Mouse (Mus musculus) hindbrain, embryonic 11.5 days (tissue): ENCODE data around the gene Spsb4. TPM values are rescaled to one million over a fixed set of nuclear protein-coding genes. Genes with fewer than 3 reads are reported as not detected.

Source experiments
- ATAC-seq: fragments of 200-750 bp; cut with Nextera tagmentation; 2 replicates; pipeline ENCODE4 v1.8.0; 2017; ENCODE audit warnings: mild to moderate bottlenecking, moderate TSS enrichment, moderate library complexity; ENCODE audit not compliant: low FRiP score
- DNase-seq: peaks from one replicate; pipeline ENCODE4 v3.0.0-alpha.2; 2015; ENCODE audit warnings: low spot score
- H3K27ac ChIP-seq: fragments of 300-500 bp; sonication (generic); 2 replicates; pipeline ENCODE4 v1.5.1; 2014; ENCODE audit warnings: mild to moderate bottlenecking, low read depth, low read length
- H3K27me3 ChIP-seq: fragments of 300-500 bp; sonication (generic); 2 replicates; pipeline ENCODE4 v1.6.1; 2014; ENCODE audit warnings: mild to moderate bottlenecking, low read length, moderate library complexity, mixed read lengths; ENCODE audit not compliant: control insufficient read depth, insufficient read depth
- H3K36me3 ChIP-seq: fragments of 300-500 bp; sonication (generic); 2 replicates; pipeline ENCODE4 v1.6.1; 2014; ENCODE audit warnings: mild to moderate bottlenecking, low read length, moderate library complexity, mixed read lengths; ENCODE audit not compliant: control insufficient read depth, insufficient read depth
- H3K4me1 ChIP-seq: fragments of 300-500 bp; sonication (generic); replicated peaks from 2 replicates; pipeline ENCODE4 v1.6.1; 2014; ENCODE audit warnings: low read length, mixed read lengths; ENCODE audit not compliant: control insufficient read depth, insufficient read depth
- H3K4me2 ChIP-seq: fragments of 300-500 bp; sonication (generic); replicated peaks from 2 replicates; pipeline ENCODE4 v1.6.1; 2014; ENCODE audit warnings: mild to moderate bottlenecking, low read depth, low read length
- H3K4me3 ChIP-seq: fragments of 300-500 bp; sonication (generic); 2 replicates; pipeline ENCODE4 v1.5.1; 2014; ENCODE audit warnings: low read depth, low read length
- H3K9ac ChIP-seq: fragments of 300-500 bp; sonication (generic); 2 replicates; pipeline ENCODE4 v1.6.1; 2014; ENCODE audit warnings: low read depth, low read length
- H3K9me3 ChIP-seq: fragments of 300-500 bp; sonication (generic); 2 replicates; pipeline ENCODE4 v1.6.1; 2016; ENCODE audit warnings: low read length; ENCODE audit not compliant: control insufficient read depth
- WGBS: fragments of 180-500 bp; shearing (Covaris S2); extraction: QIAGEN DNeasy Blood & Tissue Kit; methylation state at CpG from one replicate; pipeline ENCODE4 v1.1.7; 2014; 5-methylcytosine and 5-hydroxymethylcytosine counted together
- polyA plus RNA-seq: library from polyadenylated mRNA; unstranded; fragments of >200 nt; fragmentation: Nextera tagmentation; extraction: Ambion mirVana; gene quantifications from 2 replicates; pipeline ENCODE4 v1.2.1, GENCODE M21; 2014

Gene Spsb4
- polyA plus RNA-seq, 1 experiment from 2014 or later: 85.4 TPM

- no peak overlapping the region for H3K9ac ChIP-seq
- WGBS: 79% methylated on average over 8 of the region's 8 CpGs
- no peak for DNase-seq
- no peak for ATAC-seq
- H3K9me3 ChIP-seq: no peaks in the 10 kb centered on the region
- H3K4me3 ChIP-seq: no peak overlapping the region
- no peaks in the 10 kb centered on the region for H3K36me3 ChIP-seq
- H3K27ac ChIP-seq: peak overlapping the region; percentile 67; the same call in 1 of the 2 replicates
- no peaks in the 10 kb centered on the region for H3K27me3 ChIP-seq
- H3K4me1 ChIP-seq: peaks cover 6% of the 10 kb centered on the region
- no peak overlapping the region for H3K4me2 ChIP-seq
Measured at GRCm38 (mm10) chr9:97020152-97020551, 1.5 kb upstream of the Spsb4 start.

- peaks cover 9% of the 10 kb centered on the region for H3K4me1 ChIP-seq
- peak overlapping the region; percentile 67 for H3K27ac ChIP-seq
- DNase-seq: no peak
- 87% methylated on average over 2 of the region's 2 CpGs for WGBS
- 0 out of 2 replicates have a peak overlapping the region, but pooled peaks have one; percentile 85 for H3K4me2 ChIP-seq
- H3K9me3 ChIP-seq: no peaks in the 10 kb centered on the region
- no peaks in the 10 kb centered on the region for H3K36me3 ChIP-seq
- no peak for ATAC-seq
- H3K4me3 ChIP-seq: no peak overlapping the region
- H3K27me3 ChIP-seq: no peaks in the 10 kb centered on the region
- no peak overlapping the region for H3K9ac ChIP-seq
Measured at GRCm38 (mm10) chr9:97019686-97020085, 1.0 kb upstream of the Spsb4 start.

- Histone ChIP-seq H3K9ac (peak overlapping the region; percentile 97), H3K9me3 (no peaks in the 10 kb centered on the region), H3K4me2 (peak overlapping the region; percentile 85), H3K4me1 (peaks cover 11% of the 10 kb centered on the region), H3K36me3 (no peaks in the 10 kb centered on the region), H3K4me3 (peak overlapping the region; percentile 79), H3K27ac (peak overlapping the region; percentile 100), H3K27me3 (no peaks in the 10 kb centered on the region)
- DNase-seq (no peak), ATAC-seq (peak; percentile 74)
- 1% methylated on average over 11 of the region's 11 CpGs for WGBS
Measured at GRCm38 (mm10) chr9:97019231-97019630, 588 bp upstream of the Spsb4 start.

GRCm38 (mm10) chr9:97017811-97018641 is 617 bp downstream of the Spsb4 start:
- H3K4me1 ChIP-seq: peaks cover 18% of the 10 kb centered on the region
- under 1% methylated on average over 61 of the region's 62 CpGs for WGBS
- peak overlapping the region; percentile 97 for H3K9ac ChIP-seq
- peak overlapping the region; percentile 100 for H3K27ac ChIP-seq
- H3K4me3 ChIP-seq: peak overlapping the region; percentile 79
- no peaks in the 10 kb centered on the region for H3K9me3 ChIP-seq
- peak; percentile 85 for DNase-seq
- no peaks in the 10 kb centered on the region for H3K27me3 ChIP-seq
- peak; percentile 42 for ATAC-seq
- peak overlapping the region; percentile 85 for H3K4me2 ChIP-seq
- no peaks in the 10 kb centered on the region for H3K36me3 ChIP-seq

- under 1% methylated on average over 34 of the region's 34 CpGs for WGBS
- DNase-seq (peak; percentile 71), ATAC-seq (no peak)
- H3K36me3 ChIP-seq: no peaks in the 10 kb centered on the region
- H3K9me3 ChIP-seq: no peaks in the 10 kb centered on the region
- no peaks in the 10 kb centered on the region for H3K27me3 ChIP-seq
- H3K4me1 ChIP-seq: peaks cover 25% of the 10 kb centered on the region
- peak overlapping the region; percentile 79 for H3K4me3 ChIP-seq
- peak overlapping the region; percentile 97 for H3K9ac ChIP-seq
- peak overlapping the region; percentile 85 for H3K4me2 ChIP-seq
- peak overlapping the region; percentile 100 for H3K27ac ChIP-seq
Measured at GRCm38 (mm10) chr9:97017121-97017810, 1.4 kb downstream of the Spsb4 start.

GRCm38 (mm10) chr9:97015751-97016150 is 2.9 kb downstream of the Spsb4 start:
- peak; percentile 68 for DNase-seq
- H3K9ac ChIP-seq: peak overlapping the region; percentile 97; the same call in 1 of the 2 replicates
- no peaks in the 10 kb centered on the region for H3K27me3 ChIP-seq
- WGBS: 2% methylated on average over 6 of the region's 6 CpGs
- no peaks in the 10 kb centered on the region for H3K36me3 ChIP-seq
- H3K27ac ChIP-seq: peak overlapping the region; percentile 89
- H3K4me3 ChIP-seq: peak overlapping the region; percentile 79
- H3K4me2 ChIP-seq: peak overlapping the region; percentile 85
- no peak for ATAC-seq
- no peaks in the 10 kb centered on the region for H3K9me3 ChIP-seq
- peaks cover 32% of the 10 kb centered on the region for H3K4me1 ChIP-seq

- no peak overlapping the region for H3K4me3 ChIP-seq
- H3K27me3 ChIP-seq: no peaks in the 10 kb centered on the region
- 66% methylated on average over 9 of the region's 9 CpGs for WGBS
- DNase-seq (no peak), ATAC-seq (no peak)
- H3K27ac ChIP-seq: peak overlapping the region; percentile 70
- peak overlapping the region; percentile 8 for H3K4me2 ChIP-seq
- H3K9me3 ChIP-seq: no peaks in the 10 kb centered on the region
- peaks cover 26% of the 10 kb centered on the region for H3K4me1 ChIP-seq
- H3K36me3 ChIP-seq: 0 out of 2 replicates have a peak, but pooled peaks cover 3% of the 10 kb centered on the region
- no peak overlapping the region for H3K9ac ChIP-seq
Measured at GRCm38 (mm10) chr9:97013698-97014097, 4.9 kb downstream of the Spsb4 start.

GRCm38 (mm10) chr9:97013153-97013552 is 5.5 kb downstream of the Spsb4 start:
- DNase-seq (peak; percentile 66), ATAC-seq (peak; percentile 77)
- Histone ChIP-seq H3K27me3 (no peaks in the 10 kb centered on the region), H3K9ac (no peak overlapping the region), H3K4me1 (peaks cover 26% of the 10 kb centered on the region), H3K36me3 (peaks cover 5% of the 10 kb centered on the region; the same call in 1 of the 2 replicates), H3K4me3 (no peak overlapping the region), H3K4me2 (peak overlapping the region; percentile 8; the same call in 1 of the 2 replicates), H3K27ac (peak overlapping the region; percentile 70), H3K9me3 (no peaks in the 10 kb centered on the region)
- WGBS: 5% methylated on average over 6 of the region's 6 CpGs
